Mouse (Mus musculus) midbrain, embryonic 13.5 days (tissue): ENCODE results near the gene Stard3. TPM values are rescaled to one million over a fixed set of nuclear protein-coding genes. Genes with fewer than 3 reads are reported as not detected.

Experiments used
- ATAC-seq: fragments of 200-750 bp; cut with Nextera tagmentation; 2 replicates; pipeline ENCODE4 v1.8.0; 2017; ENCODE audit warnings: mild to moderate bottlenecking, moderate TSS enrichment, moderate library complexity
- H3K27ac ChIP-seq: fragments of 300-500 bp; sonication (generic); 2 replicates; pipeline ENCODE4 v1.5.1; 2015; ENCODE audit warnings: inconsistent platforms, mild to moderate bottlenecking, moderate library complexity
- H3K27me3 ChIP-seq: fragments of 300-500 bp; sonication (generic); 2 replicates; pipeline ENCODE4 v1.6.1; 2015; ENCODE audit warnings: mild to moderate bottlenecking, inconsistent platforms
- H3K36me3 ChIP-seq: fragments of 300-500 bp; sonication (generic); 2 replicates; pipeline ENCODE4 v1.6.1; 2015; ENCODE audit warnings: mild to moderate bottlenecking, inconsistent platforms
- H3K4me1 ChIP-seq: fragments of 300-500 bp; sonication (generic); replicated peaks from 2 replicates; pipeline ENCODE4 v1.6.1; 2015; ENCODE audit warnings: inconsistent platforms
- H3K4me2 ChIP-seq: fragments of 300-500 bp; sonication (generic); replicated peaks from 2 replicates; pipeline ENCODE4 v1.6.1; 2015; ENCODE audit warnings: moderate library complexity, mild to moderate bottlenecking, inconsistent platforms
- H3K4me3 ChIP-seq: fragments of 300-500 bp; sonication (generic); replicated peaks from 2 replicates; pipeline ENCODE4 v1.5.1; 2015; ENCODE audit warnings: mild to moderate bottlenecking, inconsistent platforms
- H3K9ac ChIP-seq: fragments of 300-500 bp; sonication (generic); replicated peaks from 2 replicates; pipeline ENCODE4 v1.6.1; 2015; ENCODE audit warnings: mild to moderate bottlenecking, inconsistent platforms
- H3K9me3 ChIP-seq: fragments of 300-500 bp; sonication (generic); 2 replicates; pipeline ENCODE4 v1.6.1; 2016; ENCODE audit warnings: mild to moderate bottlenecking, inconsistent platforms
- WGBS: fragments of 180-500 bp; shearing (Covaris S2); methylation state at CpG from one replicate; pipeline ENCODE4 v1.1.7; 2015; 5-methylcytosine and 5-hydroxymethylcytosine counted together
- polyA plus RNA-seq: library from polyadenylated mRNA; unstranded; fragments of >200 nt; fragmentation: Nextera tagmentation; extraction: Ambion mirVana; gene quantifications from 2 replicates; pipeline ENCODE4 v1.2.1, GENCODE M21; 2015

The Stard3 gene
- polyA plus RNA-seq, 1 experiment from 2014 or later: 46.9 TPM

GRCm38 (mm10) chr11:98394301-98394700 is 36.1 kb downstream of the Stard3 start:
- no peak overlapping the region; the same call in 1 of the 2 replicates for H3K9ac ChIP-seq
- no peak overlapping the region for H3K4me2 ChIP-seq
- no peak overlapping the region for H3K27ac ChIP-seq
- ATAC-seq: no peak
- H3K4me1 ChIP-seq: peaks cover 18% of the 10 kb centered on the region
- WGBS: 56% methylated on average over 6 of the region's 6 CpGs
- peaks cover 7% of the 10 kb centered on the region for H3K36me3 ChIP-seq
- H3K4me3 ChIP-seq: no peak overlapping the region
- H3K27me3 ChIP-seq: peaks cover 33% of the 10 kb centered on the region; the same call in 1 of the 2 replicates
- H3K9me3 ChIP-seq: no peaks in the 10 kb centered on the region

- Histone ChIP-seq H3K4me3 (no peak overlapping the region), H3K9ac (no peak overlapping the region), H3K36me3 (peaks cover 7% of the 10 kb centered on the region), H3K4me1 (peaks cover 25% of the 10 kb centered on the region), H3K4me2 (no peak overlapping the region), H3K9me3 (no peaks in the 10 kb centered on the region), H3K27me3 (peaks cover 28% of the 10 kb centered on the region; the same call in 1 of the 2 replicates), H3K27ac (no peak overlapping the region)
- WGBS: 66% methylated on average over 4 of the region's 4 CpGs
- no peak for ATAC-seq
Measured at GRCm38 (mm10) chr11:98395041-98395440, 36.9 kb downstream of the Stard3 start.

GRCm38 (mm10) chr11:98397946-98398345 is 39.8 kb downstream of the Stard3 start:
- Histone ChIP-seq H3K4me1 (peaks cover 32% of the 10 kb centered on the region), H3K4me3 (no peak overlapping the region), H3K9ac (no peak overlapping the region), H3K9me3 (no peaks in the 10 kb centered on the region), H3K27ac (no peak overlapping the region), H3K4me2 (no peak overlapping the region), H3K36me3 (peaks cover 7% of the 10 kb centered on the region), H3K27me3 (no peaks in the 10 kb centered on the region)
- ATAC-seq: no peak
- 87% methylated on average over 7 of the region's 7 CpGs for WGBS

DNA sequence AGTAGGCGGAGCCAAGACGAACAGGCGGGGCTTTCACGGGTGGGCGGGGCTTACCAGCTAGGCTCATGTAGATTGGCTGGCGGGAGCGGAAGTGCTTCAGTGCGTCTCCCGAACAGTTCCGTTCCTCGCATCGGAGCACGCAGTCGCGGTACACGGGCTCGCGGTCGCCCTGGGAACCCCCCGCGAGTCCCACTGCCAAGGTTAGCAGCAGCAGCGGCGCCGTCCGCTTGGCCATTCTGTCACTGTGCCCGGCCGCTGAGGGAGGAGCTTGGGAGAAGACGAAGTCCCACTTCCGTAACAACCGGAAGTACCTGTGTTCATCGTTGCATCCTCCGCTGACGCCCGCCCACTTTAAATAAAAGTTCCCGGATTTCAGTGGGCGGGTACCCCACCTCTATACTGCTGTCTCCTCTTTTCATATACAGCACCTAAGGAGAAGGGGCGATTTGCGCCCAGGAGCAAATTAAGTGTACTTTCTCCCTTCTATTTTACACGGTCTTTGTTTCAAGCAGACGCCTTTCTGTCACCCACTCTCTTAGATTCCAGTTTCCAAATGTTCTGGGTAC is 42.1 kb downstream of the Stard3 start, which contains the start of gene Pgap3:
Pgap3 (minus strand) TSS at position 330 of the 566 bp plus-strand sequence.
- WGBS: under 1% methylated on average over 40 of the region's 40 CpGs
- no peaks in the 10 kb centered on the region for H3K9me3 ChIP-seq
- ATAC-seq: peak; percentile 94

DNA sequence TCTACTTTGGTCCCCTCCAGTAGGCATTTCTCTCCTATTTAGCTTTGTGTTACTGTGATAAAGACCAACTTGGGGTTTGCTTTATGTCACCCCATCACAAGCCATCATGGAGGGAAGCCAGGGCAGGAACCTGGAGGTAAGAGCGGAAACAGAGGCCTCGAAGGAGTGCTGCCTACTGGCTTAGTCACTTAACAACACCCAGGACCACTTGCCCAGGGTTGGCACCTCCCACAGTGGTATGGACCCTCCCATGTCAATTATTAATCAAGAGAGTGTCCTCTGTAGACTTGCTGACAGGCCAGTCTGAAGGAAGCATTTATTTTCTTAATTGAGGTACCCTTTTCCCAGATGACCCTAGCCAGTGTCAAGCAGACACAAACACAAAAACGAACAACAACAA is 42.6 kb downstream of the Stard3 start:
- H3K27me3 ChIP-seq: peaks cover 12% of the 10 kb centered on the region
- ATAC-seq: no peak
- H3K4me3 ChIP-seq: peak overlapping the region; percentile 64
- peak overlapping the region; percentile 68 for H3K4me2 ChIP-seq
- H3K27ac ChIP-seq: peak overlapping the region; percentile 98
- H3K9ac ChIP-seq: peak overlapping the region; percentile 76
- peaks cover 7% of the 10 kb centered on the region for H3K36me3 ChIP-seq
- no peaks in the 10 kb centered on the region for H3K9me3 ChIP-seq
- H3K4me1 ChIP-seq: peaks cover 14% of the 10 kb centered on the region
- WGBS: 64% methylated on average over 3 of the region's 3 CpGs

More for the DNA sequence above, 42.1 kb downstream of the Stard3 start, which contains the start of gene Pgap3:
- peaks cover 14% of the 10 kb centered on the region for H3K4me1 ChIP-seq
- peak within 1 kb of the TSS; percentile 98 for H3K27ac ChIP-seq
- peak within 1 kb of the TSS; percentile 76 for H3K9ac ChIP-seq
- peak within 1 kb of the TSS; percentile 68 for H3K4me2 ChIP-seq
- peaks cover 7% of the 10 kb centered on the region for H3K36me3 ChIP-seq
- peaks cover 12% of the 10 kb centered on the region for H3K27me3 ChIP-seq
- H3K4me3 ChIP-seq: peak within 1 kb of the TSS; percentile 64

DNA sequence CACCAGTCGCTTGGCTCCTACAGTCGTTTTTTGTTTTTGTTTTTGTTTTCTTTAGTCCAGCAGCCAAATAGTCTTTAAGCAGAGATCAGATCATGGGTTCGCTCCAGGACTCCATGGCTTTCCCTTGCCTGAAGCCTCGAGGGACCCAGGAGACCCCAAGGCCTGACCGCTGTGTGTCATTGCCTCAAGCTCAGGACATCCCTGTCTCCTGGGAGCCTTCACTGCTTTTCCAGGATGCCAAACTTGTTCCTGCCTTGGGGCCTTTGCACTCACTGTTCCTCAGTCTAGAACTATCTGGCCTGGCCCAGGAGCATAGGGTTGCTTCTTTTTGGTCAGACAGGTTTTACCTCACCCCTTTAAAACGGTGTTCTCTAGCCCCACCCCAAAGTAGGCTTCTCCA is 48.5 kb downstream of the Stard3 start:
- no peaks in the 10 kb centered on the region for H3K9me3 ChIP-seq
- H3K36me3 ChIP-seq: no peaks in the 10 kb centered on the region
- H3K9ac ChIP-seq: no peak overlapping the region
- no peak overlapping the region for H3K27ac ChIP-seq
- no peak for ATAC-seq
- peaks cover 11% of the 10 kb centered on the region; the same call in 1 of the 2 replicates for H3K4me1 ChIP-seq
- 73% methylated on average over 6 of the region's 6 CpGs for WGBS
- no peak overlapping the region for H3K4me3 ChIP-seq
- H3K4me2 ChIP-seq: no peak overlapping the region
- H3K27me3 ChIP-seq: peaks cover 30% of the 10 kb centered on the region

GRCm38 (mm10) chr11:98408872-98409271 is 50.7 kb downstream of the Stard3 start:
- Histone ChIP-seq H3K27ac (no peak overlapping the region), H3K9ac (no peak overlapping the region; the same call in 1 of the 2 replicates), H3K27me3 (peaks cover 45% of the 10 kb centered on the region), H3K4me1 (peaks cover 32% of the 10 kb centered on the region), H3K36me3 (no peaks in the 10 kb centered on the region), H3K9me3 (no peaks in the 10 kb centered on the region), H3K4me3 (no peak overlapping the region), H3K4me2 (peak overlapping the region; percentile 21; the same call in 1 of the 2 replicates)
- WGBS: 51% methylated on average over 8 of the region's 8 CpGs
- no peak for ATAC-seq

DNA sequence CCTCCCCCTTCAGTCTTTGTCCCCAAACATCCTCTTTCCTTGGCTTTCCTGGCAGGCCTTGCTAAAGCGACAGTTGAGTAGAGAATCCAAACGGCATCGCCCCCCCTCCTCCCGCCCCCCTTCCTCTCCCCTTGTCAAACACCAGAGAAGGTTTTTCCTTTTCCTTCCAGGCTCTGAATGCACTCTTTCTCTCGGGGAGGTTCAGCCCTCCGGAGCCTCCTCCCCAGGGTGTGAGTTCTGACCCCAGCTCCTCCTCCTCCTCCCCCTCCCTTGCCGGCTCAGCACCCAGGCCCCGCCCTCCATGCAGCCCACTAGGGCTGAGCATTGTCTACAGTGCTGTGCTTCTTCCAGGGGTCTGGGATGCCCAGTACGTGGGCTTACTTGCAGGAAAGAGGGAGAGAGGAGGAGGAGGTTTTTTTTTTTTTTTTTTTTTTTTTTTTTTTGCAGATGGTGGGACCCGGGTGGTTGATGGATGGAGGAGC is 51.2 kb downstream of the Stard3 start:
- Histone ChIP-seq H3K4me3 (no peak overlapping the region), H3K4me1 (peaks cover 37% of the 10 kb centered on the region), H3K27ac (no peak overlapping the region), H3K36me3 (no peaks in the 10 kb centered on the region), H3K27me3 (peaks cover 48% of the 10 kb centered on the region), H3K9me3 (no peaks in the 10 kb centered on the region), H3K4me2 (peak overlapping the region; percentile 21), H3K9ac (no peak overlapping the region; the same call in 1 of the 2 replicates)
- peak; percentile 49; the same call in 1 of the 2 replicates for ATAC-seq
- 3% methylated on average over 10 of the region's 10 CpGs for WGBS

DNA sequence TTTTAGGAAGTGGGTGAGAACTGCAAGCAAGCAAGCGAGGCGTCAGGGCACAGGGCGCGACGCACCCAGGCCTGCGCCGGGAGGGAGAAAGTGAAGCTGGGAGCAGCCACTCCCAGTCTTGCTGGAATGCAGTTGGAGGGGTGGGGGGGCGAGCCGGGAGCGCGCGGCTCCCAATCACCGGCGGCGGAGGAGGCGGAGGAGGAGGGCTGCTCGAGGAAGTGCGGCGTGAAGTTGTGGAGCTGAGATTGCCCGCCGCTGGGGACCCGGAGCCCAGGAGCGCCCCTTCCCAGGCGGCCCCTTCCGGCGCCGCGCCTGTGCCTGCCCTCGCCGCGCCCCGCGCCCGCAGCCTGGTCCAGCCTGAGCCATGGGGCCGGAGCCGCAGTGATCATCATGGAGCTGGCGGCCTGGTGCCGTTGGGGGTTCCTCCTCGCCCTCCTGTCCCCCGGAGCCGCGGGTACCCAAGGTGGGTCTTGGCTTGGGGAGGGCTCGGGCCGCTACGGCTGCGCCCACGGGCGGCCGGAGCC is 54.2 kb downstream of the Stard3 start, which contains the start of gene Erbb2:
Erbb2 (plus strand) TSS at position 198 of the 524 bp plus-strand sequence.
- peak within 1 kb of the TSS; percentile 65 for H3K27ac ChIP-seq
- H3K27me3 ChIP-seq: peaks cover 48% of the 10 kb centered on the region
- H3K9ac ChIP-seq: peak within 1 kb of the TSS; percentile 78
- H3K4me2 ChIP-seq: peak within 1 kb of the TSS; percentile 98
- peaks cover 37% of the 10 kb centered on the region for H3K4me1 ChIP-seq
- peak; percentile 72 for ATAC-seq
- peak within 1 kb of the TSS; percentile 66 for H3K4me3 ChIP-seq
- WGBS: under 1% methylated on average over 31 of the region's 49 CpGs
- no peaks in the 10 kb centered on the region for H3K9me3 ChIP-seq
- no peaks in the 10 kb centered on the region for H3K36me3 ChIP-seq

DNA sequence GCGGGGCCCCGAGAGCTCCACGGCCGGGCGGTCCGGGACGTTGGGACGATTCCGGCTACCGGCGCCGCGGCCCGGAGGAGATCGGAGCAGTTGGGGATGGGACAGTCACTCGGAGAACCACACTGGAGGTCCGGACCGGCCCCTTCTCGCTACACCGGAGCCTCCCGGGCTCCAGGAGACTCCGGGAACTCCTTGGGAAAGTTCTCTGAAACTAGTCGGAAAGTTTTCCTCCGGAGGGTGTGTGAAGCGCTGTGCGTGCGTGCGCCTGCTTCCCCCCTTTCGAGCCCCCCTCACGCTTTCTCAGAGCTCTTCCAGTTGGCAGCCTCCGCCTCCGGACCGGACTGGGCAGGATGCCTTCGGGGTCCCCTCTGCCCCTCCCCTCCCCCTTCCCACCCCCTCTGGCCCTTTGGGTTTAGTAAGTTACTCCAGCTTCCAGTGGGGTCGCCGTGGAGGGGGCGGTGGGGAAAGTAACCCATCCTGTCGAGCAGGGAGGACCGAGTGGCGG is 54.7 kb downstream of the Stard3 start:
- peak overlapping the region; percentile 98 for H3K4me2 ChIP-seq
- ATAC-seq: peak; percentile 46
- H3K9ac ChIP-seq: peak overlapping the region; percentile 78
- peak overlapping the region; percentile 65 for H3K27ac ChIP-seq
- no peaks in the 10 kb centered on the region for H3K9me3 ChIP-seq
- H3K36me3 ChIP-seq: no peaks in the 10 kb centered on the region
- peaks cover 48% of the 10 kb centered on the region for H3K27me3 ChIP-seq
- H3K4me3 ChIP-seq: peak overlapping the region; percentile 66
- peaks cover 37% of the 10 kb centered on the region for H3K4me1 ChIP-seq
- 0% methylated on average over 39 of the region's 40 CpGs for WGBS

DNA sequence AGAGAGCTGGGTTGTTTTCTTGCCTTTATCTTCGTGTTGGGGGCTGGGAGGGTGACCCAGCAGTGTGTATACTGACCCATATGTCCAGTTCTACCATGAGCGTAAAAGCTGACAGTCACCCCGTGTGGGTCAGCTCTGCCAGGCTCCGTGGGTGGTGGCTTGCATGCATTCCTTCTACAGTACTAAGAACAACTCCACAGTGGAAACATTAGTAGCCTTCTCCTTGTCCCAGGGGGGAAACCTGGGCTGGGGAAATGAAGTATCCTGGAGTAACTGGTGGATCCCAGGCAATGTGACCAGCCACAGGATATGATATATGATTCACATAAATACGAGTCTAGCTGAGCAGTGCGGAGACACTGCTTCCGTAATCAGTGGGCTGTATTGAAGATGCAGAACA is 55.6 kb downstream of the Stard3 start:
- H3K4me3 ChIP-seq: peak overlapping the region; percentile 66
- WGBS: 35% methylated on average over 7 of the region's 7 CpGs
- no peaks in the 10 kb centered on the region for H3K36me3 ChIP-seq
- H3K9ac ChIP-seq: no peak overlapping the region; the same call in 1 of the 2 replicates
- peak overlapping the region; percentile 98 for H3K4me2 ChIP-seq
- no peak overlapping the region for H3K27ac ChIP-seq
- no peaks in the 10 kb centered on the region for H3K9me3 ChIP-seq
- ATAC-seq: no peak
- H3K4me1 ChIP-seq: peaks cover 37% of the 10 kb centered on the region
- peaks cover 48% of the 10 kb centered on the region for H3K27me3 ChIP-seq

- H3K9me3 ChIP-seq: no peaks in the 10 kb centered on the region
- H3K36me3 ChIP-seq: no peaks in the 10 kb centered on the region
- peak overlapping the region; percentile 98 for H3K4me2 ChIP-seq
- WGBS: 22% methylated on average over 2 of the region's 2 CpGs
- no peak for ATAC-seq
- H3K9ac ChIP-seq: no peak overlapping the region; the same call in 1 of the 2 replicates
- H3K4me1 ChIP-seq: peaks cover 32% of the 10 kb centered on the region
- H3K27me3 ChIP-seq: peaks cover 48% of the 10 kb centered on the region
- no peak overlapping the region for H3K4me3 ChIP-seq
- H3K27ac ChIP-seq: no peak overlapping the region
Measured at GRCm38 (mm10) chr11:98414162-98414561, 56.0 kb downstream of the Stard3 start.
